Mouse (Mus musculus): Measurements from ENCODE around the gene Gm21425. TPM values are rescaled to one million over a fixed set of nuclear protein-coding genes. Genes with fewer than 3 reads are reported as not detected.
"Not testable (repeated sequence)": the region's sequence is repeated elsewhere in the genome, so short reads cannot be mapped to it uniquely, and the experiment has no call there.

Gm21425 gene
- polyA plus RNA-seq (2015; fragmentation: Nextera tagmentation; extraction: Ambion mirVana), result not detected in 2 replicates

DNA sequence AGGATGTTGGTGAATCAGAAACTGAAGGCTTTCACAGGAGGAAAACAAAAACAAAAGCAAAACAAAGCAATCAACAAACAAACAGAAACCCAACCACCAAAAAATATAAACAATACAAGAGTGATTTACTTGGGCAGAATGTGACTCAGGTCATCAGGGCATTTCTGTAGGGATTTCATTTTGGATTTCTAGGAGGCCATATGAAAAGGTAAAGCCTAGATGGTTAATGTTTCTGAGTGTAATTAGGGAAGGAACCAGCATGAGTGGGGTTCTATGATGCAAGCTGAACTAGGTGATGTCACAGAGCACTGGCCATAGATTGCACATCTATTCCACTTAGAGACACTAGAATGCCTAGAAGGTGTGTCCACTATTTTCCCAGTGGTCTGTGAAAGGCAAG is at the start of gene Gm21425:
Gene Gm21425 (plus strand): TSS at position 301 of the 400 bp plus-strand sequence.
- not testable (repeated sequence) for H3K27ac ChIP-seq (replicated peaks); H3K9ac ChIP-seq (replicated peaks); H3K4me2 ChIP-seq; H3K9me3 ChIP-seq (replicated peaks); ATAC-seq (ENCODE audit: low FRiP score); H3K27me3 ChIP-seq (replicated peaks); H3K4me1 ChIP-seq; H3K36me3 ChIP-seq; H3K4me3 ChIP-seq (replicated peaks)

DNA sequence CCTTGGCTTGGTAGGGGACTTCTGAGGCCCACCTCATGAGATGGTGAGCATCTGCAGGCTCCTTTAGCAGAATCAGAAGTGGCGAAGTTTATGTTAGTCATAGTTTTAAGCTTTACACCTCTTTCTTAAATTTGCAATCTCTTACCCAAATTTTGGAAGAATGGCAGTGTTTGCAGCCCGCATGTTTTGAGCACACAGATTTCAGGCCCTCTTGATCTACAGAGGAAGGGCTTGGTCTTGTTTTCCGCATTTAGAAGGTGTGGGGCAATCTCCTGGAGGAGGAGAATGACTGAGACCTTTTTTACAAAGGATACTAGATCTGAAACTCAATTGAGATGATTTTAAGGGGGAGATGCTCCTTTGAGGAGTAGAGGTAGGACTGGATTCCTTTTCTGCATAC is 28.4 kb upstream of the Gm21425 start, which contains the start of gene Gm21891:
Gene Gm21891 (minus strand): TSS at position 101 of the 400 bp plus-strand sequence.
- ATAC-seq (ENCODE audit: low FRiP score); H3K36me3 ChIP-seq; H3K4me2 ChIP-seq; H3K9me3 ChIP-seq (replicated peaks); H3K27ac ChIP-seq (replicated peaks); H3K9ac ChIP-seq (replicated peaks); H3K4me1 ChIP-seq; H3K27me3 ChIP-seq (replicated peaks); H3K4me3 ChIP-seq (replicated peaks): not testable (repeated sequence)
- WGBS, result no CpG with 5 or more reads among the region's 3 CpGs

Other genes with a start within 250 kb of the Gm21425 start
- not detected in 2 replicates for gene Gm20807, start 119.1 kb upstream of the Gm21425 start, polyA plus RNA-seq (2015; fragmentation: Nextera tagmentation; extraction: Ambion mirVana)
- gene Gm21891, start 28.5 kb upstream of the Gm21425 start, polyA plus RNA-seq (2015; fragmentation: Nextera tagmentation; extraction: Ambion mirVana), result not detected in 2 replicates
- not detected in 2 replicates for gene Gm21828, start 62.0 kb downstream of the Gm21425 start, polyA plus RNA-seq (2015; fragmentation: Nextera tagmentation; extraction: Ambion mirVana)
- gene Gm21440, start 90.4 kb downstream of the Gm21425 start, polyA plus RNA-seq (2015; fragmentation: Nextera tagmentation; extraction: Ambion mirVana), result not detected in 2 replicates
- gene Gm21454, start 90.5 kb downstream of the Gm21425 start, polyA plus RNA-seq (2015; fragmentation: Nextera tagmentation; extraction: Ambion mirVana), result not detected in 2 replicates
- gene Gm21725, start 187.1 kb downstream of the Gm21425 start, polyA plus RNA-seq (2015; fragmentation: Nextera tagmentation; extraction: Ambion mirVana), result not detected in 2 replicates

Data from neural tube, embryonic 15.5 days (tissue).